Mouse (Mus musculus) central nervous system, embryonic 14 days (tissue): ENCODE measurements around the gene Lrrc72. TPM values are rescaled to one million over a fixed set of nuclear protein-coding genes. Genes with fewer than 3 reads are reported as not detected.

Experiments used
- polyA plus RNA-seq: library from polyadenylated mRNA; depleted of rRNA; stranded (reverse); fragments of >200 nt; gene quantifications from 2 replicates; pipeline ENCODE4 v1.2.3, GENCODE M21; 2012; rRNA removed

Gene Lrrc72
- polyA plus RNA-seq, result 0.09 TPM in 1 of 2 replicates, not detected in the other

GRCm38 (mm10) chr12:36253298-36253697 is at the start of gene Lrrc72:
Lrrc72 (minus strand) TSS chr12:36253398.

Other genes with a start within 250 kb of the Lrrc72 start
- 212 and 254 TPM in 2 replicates for gene Tspan13, start 210.9 kb downstream of the Lrrc72 start, polyA plus RNA-seq
- 34.1 and 35.2 TPM in 2 replicates for gene Ankmy2, start 96.3 kb downstream of the Lrrc72 start, polyA plus RNA-seq
- 217 and 269 TPM in 2 replicates for gene Bzw2, start 95.3 kb downstream of the Lrrc72 start, polyA plus RNA-seq
- 8.5 and 13.3 TPM in 2 replicates for gene Sostdc1, start 60.7 kb upstream of the Lrrc72 start, polyA plus RNA-seq
- 3.7 and 4.3 TPM in 2 replicates for gene Ispd, start 128.1 kb upstream of the Lrrc72 start, polyA plus RNA-seq
- gene D630036H23Rik, start 128.8 kb upstream of the Lrrc72 start, polyA plus RNA-seq, result 0.39 and 0.79 TPM in 2 replicates